Mouse (Mus musculus): Measurements from ENCODE around the gene Sptlc2.

DNA sequence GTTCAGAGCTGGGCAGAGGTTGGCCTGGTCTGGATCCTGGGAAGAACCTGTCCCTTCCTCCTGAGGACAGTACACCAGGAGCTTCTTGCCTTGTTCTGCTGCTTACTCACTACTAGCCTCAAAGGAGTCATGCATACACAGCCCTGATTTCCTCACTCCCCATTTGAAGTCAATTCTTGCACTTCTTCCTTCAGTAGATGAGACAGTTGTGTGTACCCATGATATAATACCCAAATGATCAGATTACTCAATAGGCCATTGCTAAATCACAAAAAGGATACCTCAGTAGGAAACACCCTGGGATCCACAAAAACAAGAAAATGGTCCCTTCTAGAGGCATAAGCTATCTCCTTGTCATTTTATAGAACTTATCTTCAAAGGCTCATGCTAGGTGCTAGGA lies 3.2 kb upstream of the Sptlc2 start:
- no peak for TF ChIP-seq CTCF (IDR thresholded peaks at IDR 0.05; ENCODE audit: borderline replicate concordance, extremely low read depth, insufficient read depth, insufficient read length)
- TF ChIP-seq POLR2A (IDR thresholded peaks at IDR 0.05; ENCODE audit: borderline replicate concordance, extremely low read depth, insufficient read depth, insufficient read length, poor library complexity, severe bottlenecking): no peak

Data from brain, embryonic 14.5 days (tissue).